Mouse (Mus musculus) myocyte (in vitro differentiated cells): ENCODE measurements around the gene Rps27rt. TPM values are rescaled to one million over a fixed set of nuclear protein-coding genes. Genes with fewer than 3 reads are reported as not detected.

Source experiments
- H3K27me3 ChIP-seq: one replicate; pipeline ENCODE4 v1.6.1; 2011; ENCODE audit not compliant: control insufficient read depth, insufficient read depth, insufficient read length
- H3K36me3 ChIP-seq: one replicate; pipeline ENCODE4 v1.6.1; 2011; ENCODE audit not compliant: control insufficient read depth, insufficient read depth
- H3K4me2 ChIP-seq: one replicate; pipeline ENCODE4 v1.6.1; 2011; ENCODE audit warnings: low read depth, control low read depth
- H3K4me3 ChIP-seq: one replicate; pipeline ENCODE4 v1.5.1; 2011; ENCODE audit warnings: mild to moderate bottlenecking, control low read depth, moderate library complexity
- H3K79me2 ChIP-seq: one replicate; pipeline ENCODE4 v1.6.1; 2011; ENCODE audit not compliant: control insufficient read depth, insufficient read depth
- H3ac ChIP-seq: one replicate; pipeline ENCODE4 v1.6.1; 2011; ENCODE audit not compliant: control insufficient read depth, insufficient read length
- CEBPB ChIP-seq: IDR thresholded peaks from 2 replicates; pipeline ENCODE4 v1.6.1; 2011; ENCODE audit warnings: mild to moderate bottlenecking, moderate library complexity; ENCODE audit not compliant: poor library complexity, insufficient read depth, severe bottlenecking
- E2F4 ChIP-seq: IDR thresholded peaks from one replicate; pipeline ENCODE4 v1.6.1; 2011; ENCODE audit warnings: mild to moderate bottlenecking, control low read depth, moderate library complexity; ENCODE audit not compliant: insufficient read depth
- MAX ChIP-seq: IDR thresholded peaks from one replicate; pipeline ENCODE4 v1.6.1; 2011; ENCODE audit warnings: low read depth, mild to moderate bottlenecking, control low read depth
- MYOD1 ChIP-seq, 3 experiments: IDR thresholded peaks; one replicate each; pipeline ENCODE4 v1.6.1; 2011; ENCODE audit warnings: control low read depth in 2 of 3, low read depth in 2 of 3, mild to moderate bottlenecking in 2 of 3, moderate library complexity in 1 of 3; ENCODE audit not compliant: insufficient read length in 2 of 3, control insufficient read depth in 1 of 3
- MYOG ChIP-seq, 3 experiments: IDR thresholded peaks; one replicate each; pipeline ENCODE4 v1.6.1; 2011; ENCODE audit warnings: control low read depth in 2 of 3, low read depth in 2 of 3, mild to moderate bottlenecking in 2 of 3; ENCODE audit not compliant: insufficient read length in 2 of 3, control insufficient read depth in 1 of 3, insufficient read depth in 1 of 3
- POLR2A ChIP-seq: IDR thresholded peaks from one replicate; pipeline ENCODE4 v1.6.1; 2011; ENCODE audit warnings: low read depth, mild to moderate bottlenecking, control low read depth, moderate library complexity; ENCODE audit not compliant: insufficient read length
- POLR2AphosphoS2 ChIP-seq: IDR thresholded peaks from one replicate; pipeline ENCODE4 v1.6.1; 2011; ENCODE audit warnings: low read depth, control low read depth; ENCODE audit not compliant: insufficient read length
- REST ChIP-seq: IDR thresholded peaks from one replicate; pipeline ENCODE4 v1.6.1; 2011; ENCODE audit warnings: mild to moderate bottlenecking, control low read depth, moderate library complexity; ENCODE audit not compliant: insufficient read depth, insufficient read length
- SRF ChIP-seq: IDR thresholded peaks from one replicate; pipeline ENCODE4 v1.6.1; 2011; ENCODE audit warnings: low read depth; ENCODE audit not compliant: control insufficient read depth, insufficient read length
- TCF12 ChIP-seq: IDR thresholded peaks from one replicate; pipeline ENCODE4 v1.6.1; 2011; ENCODE audit warnings: mild to moderate bottlenecking, control low read depth; ENCODE audit not compliant: poor library complexity, insufficient read depth, severe bottlenecking
- TCF3 ChIP-seq: IDR thresholded peaks from one replicate; pipeline ENCODE4 v1.6.1; 2011; ENCODE audit warnings: low read depth, control low read depth; ENCODE audit not compliant: insufficient read length
- USF1 ChIP-seq: IDR thresholded peaks from one replicate; pipeline ENCODE4 v1.6.1; 2011; ENCODE audit warnings: low read depth, mild to moderate bottlenecking, control low read depth, moderate library complexity
- polyA plus RNA-seq: library from polyadenylated mRNA; unstranded; fragments of >200 nt; fragmentation: generic; extraction: Trizol; gene quantifications from one replicate; pipeline ENCODE4 v1.2.1, GENCODE M21; 2012; ENCODE audit warnings: missing spikeins

Rps27rt gene
- polyA plus RNA-seq, 1 experiment: 223 TPM

GRCm38 (mm10) chr9:115023137-115023536, 40.6 kb upstream of the Rps27rt start:
- Histone ChIP-seq H3K27me3 (no peaks in the 10 kb centered on the region), H3K79me2 (no peaks in the 10 kb centered on the region), H3ac (no peak overlapping the region), H3K4me3 (no peak overlapping the region), H3K36me3 (no peaks in the 10 kb centered on the region), H3K4me2 (no peak overlapping the region)
- TF ChIP-seq TCF3 (no peak), USF1 (no peak), CEBPB (no peak), POLR2A (no peak), SRF (no peak)

GRCm38 (mm10) chr9:115021419-115021818, 38.9 kb upstream of the Rps27rt start:
- H3K4me3 ChIP-seq: no peak overlapping the region
- H3ac ChIP-seq: no peak overlapping the region
- H3K4me2 ChIP-seq: no peak overlapping the region
- H3K36me3 ChIP-seq: no peaks in the 10 kb centered on the region
- TF ChIP-seq TCF12 (no peak), REST (no peak), SRF (no peak)
- H3K27me3 ChIP-seq: no peaks in the 10 kb centered on the region
- H3K79me2 ChIP-seq: no peaks in the 10 kb centered on the region

- Histone ChIP-seq H3K4me2 (no peak overlapping the region), H3ac (no peak overlapping the region), H3K27me3 (no peaks in the 10 kb centered on the region), H3K4me3 (no peak overlapping the region), H3K79me2 (no peaks in the 10 kb centered on the region), H3K36me3 (no peaks in the 10 kb centered on the region)
- TF ChIP-seq MAX (no peak), USF1 (no peak)
These were observed 37.6 kb upstream of the Rps27rt start for GRCm38 (mm10) chr9:115020141-115020540.

- no peak for TF ChIP-seq POLR2AphosphoS2
- TF ChIP-seq USF1: no peak
- no peak for TF ChIP-seq MAX
- no peak for TF ChIP-seq MYOD1 (IDR thresholded peaks at IDR 0.05; ENCODE audit: control insufficient read depth in 1 of 3, insufficient read length in 2 of 3, low read depth in 2 of 3)
- TF ChIP-seq TCF3: no peak
- no peak for TF ChIP-seq MYOG (IDR thresholded peaks at IDR 0.05; ENCODE audit: control insufficient read depth in 1 of 3, insufficient read depth in 1 of 3, insufficient read length in 2 of 3, low read depth in 2 of 3)
- no peak for TF ChIP-seq REST
- no peak for TF ChIP-seq SRF
- TF ChIP-seq E2F4: no peak
- no peak for TF ChIP-seq CEBPB
- TF ChIP-seq TCF12: no peak
- no peak for TF ChIP-seq POLR2A
- H3K4me2 ChIP-seq: no peak overlapping the region
- H3K36me3 ChIP-seq: no peaks in the 10 kb centered on the region
- no peaks in the 10 kb centered on the region for H3K79me2 ChIP-seq
- H3K27me3 ChIP-seq: no peaks in the 10 kb centered on the region
- H3K4me3 ChIP-seq: no peak overlapping the region
- no peak overlapping the region for H3ac ChIP-seq
These were observed 29.8 kb upstream of the Rps27rt start for GRCm38 (mm10) chr9:115012367-115012766.

GRCm38 (mm10) chr9:115008194-115008593, 25.7 kb upstream of the Rps27rt start:
- H3K36me3 ChIP-seq: no peaks in the 10 kb centered on the region
- H3K79me2 ChIP-seq: no peaks in the 10 kb centered on the region
- no peak for TF ChIP-seq TCF3
- TF ChIP-seq POLR2A: no peak
- no peak for TF ChIP-seq REST
- TF ChIP-seq MAX: no peak
- TF ChIP-seq SRF: no peak
- TF ChIP-seq CEBPB: no peak
- TF ChIP-seq E2F4: no peak
- TF ChIP-seq POLR2AphosphoS2: no peak
- no peak for TF ChIP-seq MYOD1 (IDR thresholded peaks at IDR 0.05; ENCODE audit: control insufficient read depth in 1 of 3, insufficient read length in 2 of 3, low read depth in 2 of 3)
- no peak for TF ChIP-seq MYOG (IDR thresholded peaks at IDR 0.05; ENCODE audit: control insufficient read depth in 1 of 3, insufficient read depth in 1 of 3, insufficient read length in 2 of 3, low read depth in 2 of 3)
- no peak for TF ChIP-seq USF1
- TF ChIP-seq TCF12: no peak
- no peak overlapping the region for H3ac ChIP-seq
- H3K27me3 ChIP-seq: no peaks in the 10 kb centered on the region
- no peak overlapping the region for H3K4me2 ChIP-seq
- no peak overlapping the region for H3K4me3 ChIP-seq

- H3K36me3 ChIP-seq: no peaks in the 10 kb centered on the region
- no peak overlapping the region for H3K4me3 ChIP-seq
- H3K27me3 ChIP-seq: no peaks in the 10 kb centered on the region
- H3ac ChIP-seq: no peak overlapping the region
- H3K4me2 ChIP-seq: no peak overlapping the region
- no peaks in the 10 kb centered on the region for H3K79me2 ChIP-seq
- TF ChIP-seq MAX: no peak
- no peak for TF ChIP-seq E2F4
- TF ChIP-seq USF1: no peak
- no peak for TF ChIP-seq CEBPB
- no peak for TF ChIP-seq MYOG (IDR thresholded peaks at IDR 0.05; ENCODE audit: control insufficient read depth in 1 of 3, insufficient read depth in 1 of 3, insufficient read length in 2 of 3, low read depth in 2 of 3)
- no peak for TF ChIP-seq MYOD1 (IDR thresholded peaks at IDR 0.05; ENCODE audit: control insufficient read depth in 1 of 3, insufficient read length in 2 of 3, low read depth in 2 of 3)
- no peak for TF ChIP-seq POLR2A
- no peak for TF ChIP-seq TCF12
- TF ChIP-seq POLR2AphosphoS2: no peak
- TF ChIP-seq SRF: no peak
- TF ChIP-seq TCF3: no peak
- no peak for TF ChIP-seq REST
These were observed 25.2 kb upstream of the Rps27rt start for GRCm38 (mm10) chr9:115007776-115008175.
